Mouse (Mus musculus) gastrocnemius, postnatal 25 days (tissue): Measurements from ENCODE around the gene Csf1. TPM values are rescaled to one million over a fixed set of nuclear protein-coding genes. Genes with fewer than 3 reads are reported as not detected.
A peak's percentile ranks its signal among the peaks of the same experiment; 100 is the strongest.

Experiments used
- DNase-seq: peaks from one replicate; pipeline ENCODE4 v3.0.0; 2022
- total RNA-seq, 2 experiments: library from RNA; stranded (reverse); gene quantifications; 1 replicate in 1 of 2; 2 replicates in 1 of 2; pipeline ENCODE4 v1.2.3; 2021

Gene Csf1
- total RNA-seq, 2 experiments from 2014 or later, result 9.5 to 10.6 TPM

DNA sequence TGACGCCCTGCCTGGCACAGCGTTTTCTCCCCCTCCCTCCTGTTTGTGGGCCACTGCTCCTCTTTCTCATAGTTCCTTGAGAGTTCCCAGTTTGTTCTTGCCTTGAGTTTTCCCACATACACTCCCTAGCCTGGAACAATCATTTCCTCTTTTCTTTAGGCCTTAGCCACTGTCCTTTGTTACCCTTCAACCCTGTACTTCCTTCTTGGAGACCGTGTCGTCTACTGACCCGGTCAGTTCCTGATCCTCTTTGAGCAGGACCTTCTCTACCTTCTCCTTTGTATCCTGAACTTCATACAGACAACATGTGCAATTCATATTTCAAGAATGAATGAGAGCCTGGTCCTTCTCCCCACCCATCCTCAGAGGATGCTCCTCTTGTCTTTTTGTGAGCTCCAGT lies 21.0 kb upstream of the Csf1 start:
- DNase-seq, result no peak

DNA sequence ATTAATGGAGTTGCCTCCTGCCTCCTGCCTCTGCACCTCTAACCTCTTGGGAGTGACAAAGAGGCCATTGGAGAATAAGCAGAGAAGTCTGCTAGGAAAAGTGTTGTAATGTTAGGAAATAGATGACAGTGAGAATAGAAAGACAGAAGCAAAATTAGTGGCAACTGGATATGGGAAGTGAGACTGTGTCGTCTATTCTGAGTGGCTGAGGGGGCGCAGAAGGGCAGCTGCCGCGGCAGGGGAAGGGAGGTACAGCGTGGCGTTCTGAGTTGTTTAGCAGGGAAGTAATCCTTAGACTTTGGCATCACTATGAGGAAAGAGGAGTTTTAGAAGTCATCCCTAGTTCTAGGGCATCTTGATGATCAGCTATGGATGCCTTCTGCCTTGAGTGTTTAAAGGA lies 17.7 kb upstream of the Csf1 start:
- DNase-seq, result no peak

DNA sequence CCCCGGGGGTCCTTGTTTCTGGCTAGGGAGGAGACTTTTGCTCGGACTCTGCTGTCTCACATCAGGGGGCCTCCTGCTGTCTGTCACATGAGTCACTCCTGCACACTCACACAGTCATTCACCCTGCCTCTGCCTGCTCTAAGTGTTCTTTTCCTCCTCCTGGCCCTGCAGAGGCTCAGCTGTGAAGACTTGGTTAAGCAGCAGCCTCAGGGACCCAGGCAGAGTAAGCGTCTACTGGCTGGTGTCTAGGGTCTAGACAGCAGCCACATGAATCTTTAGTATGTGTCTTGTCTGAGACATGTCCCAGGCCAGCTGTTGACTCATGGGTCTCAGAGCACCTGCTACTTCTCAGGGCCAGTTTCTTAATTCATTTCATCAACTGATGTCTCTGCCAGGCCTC lies 16.0 kb upstream of the Csf1 start:
- DNase-seq, result peak; percentile 18

DNA sequence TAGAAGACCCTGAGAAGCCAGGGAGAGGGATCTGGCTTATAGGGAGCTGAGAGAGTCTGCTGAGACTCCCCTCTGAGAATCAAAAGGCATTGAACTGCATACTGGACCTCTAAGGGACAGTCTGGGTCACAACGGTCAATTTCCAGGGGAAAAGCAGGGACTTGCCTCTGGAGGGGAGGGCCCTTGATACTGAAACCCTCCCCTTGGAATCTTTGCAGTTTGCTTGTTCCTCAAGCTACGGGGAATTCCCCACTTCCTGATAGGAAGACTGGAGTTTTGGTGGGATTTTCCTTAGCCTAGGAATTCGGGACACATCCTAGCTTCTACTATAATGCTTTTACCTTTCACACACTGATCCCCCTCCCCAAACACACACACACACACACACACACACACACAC lies 15.5 kb upstream of the Csf1 start:
- no peak for DNase-seq

DNA sequence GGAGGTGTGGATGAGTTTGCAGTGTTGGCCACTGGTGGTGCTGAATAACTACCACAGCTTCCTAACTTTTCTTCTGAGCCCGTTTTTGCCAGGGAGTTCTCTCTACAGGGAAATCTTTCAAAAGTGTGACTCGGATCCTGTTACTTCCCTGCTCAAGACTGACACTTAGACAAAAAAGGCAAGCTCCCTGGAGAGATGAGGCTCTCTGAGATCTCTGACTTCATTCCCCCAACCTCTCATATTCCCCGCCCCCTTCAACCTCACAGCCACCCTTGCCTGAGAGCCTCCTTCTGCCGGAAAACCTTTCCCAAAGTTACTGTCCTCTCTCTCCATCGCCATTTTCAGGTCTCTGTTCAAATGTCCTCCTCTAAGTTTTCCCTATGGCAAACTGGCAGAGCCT lies 14.8 kb upstream of the Csf1 start:
- DNase-seq, result no peak

DNA sequence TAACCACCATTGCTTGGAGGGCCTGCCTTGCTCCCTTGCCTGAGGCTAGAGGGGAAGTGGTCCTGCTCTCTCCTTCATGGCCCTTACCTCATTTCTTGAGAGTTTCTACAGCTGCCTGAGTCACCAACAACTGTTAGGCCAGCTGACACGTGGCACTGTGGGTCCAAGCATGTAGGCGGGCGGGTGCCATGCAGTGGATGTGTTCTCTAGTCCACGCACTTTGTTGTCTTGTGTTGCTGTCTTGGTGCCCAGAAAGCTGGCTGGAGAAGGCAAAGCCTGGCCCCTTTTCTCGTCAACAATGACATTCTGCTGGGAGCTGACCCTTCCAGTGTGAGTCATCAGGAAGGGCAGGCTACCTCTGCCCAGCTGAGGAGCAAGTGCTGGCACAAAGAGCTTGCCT lies 12.6 kb upstream of the Csf1 start:
- DNase-seq, result no peak

DNA sequence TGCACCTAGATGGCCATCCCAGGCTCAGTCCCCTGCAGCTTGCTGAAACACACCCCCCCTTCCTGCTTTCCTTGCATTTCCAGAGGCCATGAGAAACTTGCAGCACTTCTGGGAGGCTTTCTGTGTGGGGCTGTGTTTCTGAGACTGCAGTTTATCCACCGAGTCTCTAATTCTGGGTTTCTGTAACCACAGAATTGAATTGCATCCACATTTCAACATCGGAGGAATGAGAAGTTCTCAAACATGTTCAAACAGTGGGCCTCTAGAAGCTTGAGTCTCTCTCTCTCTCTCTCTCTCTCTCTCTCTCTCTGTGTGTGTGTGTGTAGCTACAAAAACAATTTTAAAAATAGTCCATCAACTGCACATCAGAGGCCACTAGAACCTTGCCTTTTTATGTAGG lies 9.4 kb upstream of the Csf1 start:
- DNase-seq, result no peak

DNA sequence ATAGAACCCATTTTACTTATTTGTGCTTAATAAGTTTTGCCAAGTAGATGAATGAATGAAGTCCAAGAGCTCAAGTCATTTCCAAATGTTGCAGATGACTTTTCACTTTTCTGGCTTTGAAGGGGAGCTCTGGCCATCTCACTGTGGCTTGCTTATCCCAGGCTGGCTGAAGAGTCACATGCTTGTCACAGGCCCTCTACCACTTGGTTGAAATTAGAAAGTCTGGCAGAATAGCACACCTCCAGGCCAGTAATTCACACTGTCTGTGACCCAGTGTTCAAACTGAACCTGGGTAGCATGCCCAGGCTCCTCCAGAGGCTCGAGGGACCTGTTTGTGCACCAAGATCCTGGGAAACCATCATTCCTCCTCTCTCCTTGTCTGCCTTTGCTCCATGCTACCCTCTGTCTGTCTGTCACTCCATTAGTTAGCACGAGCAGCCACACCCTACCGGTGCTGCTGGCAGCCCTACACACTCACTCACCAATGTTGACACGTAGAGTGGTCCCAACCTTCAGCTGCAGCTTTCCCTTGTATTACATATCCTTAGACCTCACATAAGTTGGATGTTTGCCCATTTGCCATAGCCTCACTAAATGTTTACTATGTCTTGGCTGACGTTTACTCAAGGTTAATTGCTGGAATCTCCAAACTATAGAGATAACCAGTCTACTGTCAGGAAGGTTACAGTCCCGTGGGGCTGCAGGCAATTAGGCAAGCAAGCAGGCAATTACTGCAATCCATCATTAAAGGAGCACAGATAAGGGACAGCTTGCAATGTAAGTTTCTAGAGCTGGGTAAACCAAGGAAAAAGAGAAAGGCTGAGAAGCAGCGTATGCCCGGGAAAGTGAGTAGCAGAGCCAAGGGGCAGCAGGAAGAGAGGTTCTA lies 8.1 kb upstream of the Csf1 start:
- no peak for DNase-seq

DNA sequence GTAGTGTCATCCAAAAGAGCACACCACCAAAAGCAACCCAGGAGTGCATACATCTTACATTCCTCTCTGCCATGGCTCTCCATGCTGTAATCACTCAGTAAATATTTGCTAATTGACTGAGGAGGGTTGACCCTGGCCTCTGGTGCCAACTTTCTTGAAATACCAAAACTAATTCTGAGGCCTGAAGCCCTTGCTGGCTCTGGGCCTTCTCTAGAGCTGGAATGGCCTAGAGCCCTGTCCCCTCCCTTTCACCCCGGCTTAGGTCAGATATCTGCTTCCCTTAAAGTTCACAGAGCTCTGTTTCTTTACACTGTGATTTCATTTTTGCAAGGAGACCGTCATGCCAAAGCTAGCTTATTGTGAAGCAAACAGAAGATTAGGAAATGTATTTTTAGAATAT lies 6.5 kb upstream of the Csf1 start:
- DNase-seq, result no peak

DNA sequence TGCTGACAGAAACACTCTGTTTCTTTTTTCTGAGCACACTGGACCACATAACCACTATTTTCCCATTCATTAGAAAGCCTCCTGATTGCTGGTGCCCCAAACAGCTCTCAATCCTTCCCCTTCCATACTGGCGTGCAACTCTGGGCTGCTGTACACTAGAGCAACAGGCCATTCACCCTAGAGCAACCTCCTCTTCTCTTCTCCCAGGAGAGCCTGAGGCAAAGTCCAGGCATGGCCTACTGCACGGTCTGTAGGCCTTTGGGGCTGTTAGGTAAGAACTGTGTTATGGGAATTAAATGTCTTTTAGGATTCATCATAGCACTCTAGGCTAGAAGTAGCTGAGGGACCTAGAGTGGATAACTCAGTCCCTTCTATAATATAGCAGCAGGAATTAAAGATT lies 5.7 kb upstream of the Csf1 start:
- DNase-seq, result no peak

DNA sequence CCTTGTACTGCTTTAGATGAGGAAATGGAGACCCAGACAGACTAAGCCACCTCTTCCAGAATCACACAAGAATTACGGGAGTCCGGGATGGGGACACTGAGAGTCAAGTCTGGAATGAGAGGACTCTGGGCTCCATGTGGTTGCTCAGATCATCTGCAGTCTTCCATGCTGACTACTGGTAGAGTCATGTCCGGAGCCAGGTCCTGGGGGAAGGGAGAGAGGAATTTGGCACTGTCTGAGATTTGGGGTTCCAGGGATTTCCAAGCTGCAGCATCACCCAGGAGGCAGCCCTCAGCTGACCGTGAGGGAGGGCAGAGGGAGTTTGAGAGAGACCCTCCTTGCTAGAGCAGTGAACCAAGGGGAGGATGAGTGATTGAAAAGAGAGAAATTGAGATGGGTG lies 3.3 kb upstream of the Csf1 start:
- no peak for DNase-seq

DNA sequence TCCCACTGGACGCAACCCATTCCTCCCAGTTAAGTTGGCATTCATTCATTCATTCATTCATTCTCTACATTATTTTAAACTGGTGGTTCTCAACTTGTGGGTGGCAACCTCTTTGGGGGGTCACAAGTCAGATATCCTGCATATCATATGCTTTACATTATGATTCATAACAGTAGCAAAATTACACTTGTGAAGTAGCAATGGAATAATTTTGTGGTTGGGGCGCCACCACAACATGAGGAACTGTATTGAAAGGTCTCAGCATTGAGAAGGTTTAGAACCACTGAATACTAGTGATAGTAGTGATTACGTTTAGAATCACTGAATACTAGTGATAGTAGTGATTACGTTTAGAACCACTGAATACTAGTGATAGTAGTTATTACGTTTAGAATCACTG lies 1.2 kb upstream of the Csf1 start:
- DNase-seq, result no peak

DNA sequence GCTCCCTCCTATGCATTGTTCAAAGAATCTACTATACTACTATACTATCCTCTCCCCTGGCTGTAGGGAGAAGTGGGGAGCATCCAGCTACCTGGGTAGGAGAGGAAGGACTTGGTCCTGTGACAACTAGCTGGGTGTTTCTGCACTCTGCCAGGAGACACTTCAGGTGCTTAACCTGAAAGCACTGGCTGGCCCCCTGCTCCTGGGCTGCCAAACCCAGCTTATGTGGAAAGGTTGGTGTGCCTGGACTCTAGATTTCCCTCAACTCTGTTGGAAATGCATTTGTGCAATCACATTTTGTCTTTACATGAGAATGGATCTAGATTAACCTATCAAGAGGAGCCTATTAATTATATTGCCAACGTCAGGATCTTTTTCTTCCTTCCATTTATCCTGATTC lies 502 bp upstream of the Csf1 start:
- no peak for DNase-seq

DNA sequence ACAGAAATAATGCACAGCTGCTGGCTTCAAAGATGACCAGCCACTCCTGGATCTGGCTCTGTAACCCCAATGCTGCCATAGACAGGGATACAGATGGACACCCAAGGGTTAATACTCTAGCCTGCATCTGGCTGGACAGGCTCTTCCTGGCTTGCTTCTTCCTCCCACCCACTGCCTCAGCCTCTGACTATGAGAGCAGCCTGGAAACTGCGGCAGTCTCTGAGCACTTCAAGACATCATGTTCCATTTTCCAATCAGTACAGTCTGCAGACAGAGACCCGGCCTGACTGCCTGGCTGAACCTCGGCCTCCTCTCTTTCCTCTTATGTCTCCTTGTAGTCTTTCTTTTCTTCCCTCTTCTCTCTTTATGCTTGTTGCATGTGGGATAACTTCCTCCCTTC lies 1.6 kb downstream of the Csf1 start:
- peak; percentile 50 for DNase-seq

DNA sequence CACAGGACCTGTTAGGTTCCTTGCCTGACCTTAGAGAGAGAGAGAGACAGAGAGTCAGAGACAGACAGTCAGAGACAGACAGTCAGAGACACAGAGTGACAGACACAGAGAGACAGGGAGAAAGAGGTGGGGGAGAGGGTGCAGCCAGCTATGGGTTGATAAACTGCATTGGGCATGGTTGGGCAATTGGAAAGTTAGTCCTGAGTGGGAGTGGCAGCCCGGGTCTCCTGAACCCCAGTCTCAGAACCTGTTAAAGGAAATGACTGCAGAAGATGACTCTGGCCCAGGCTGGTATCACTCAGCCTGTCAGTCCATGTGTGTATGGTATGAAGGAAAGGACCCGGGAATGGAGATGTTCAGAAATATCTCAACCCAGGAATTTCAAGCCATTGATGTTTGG lies 2.1 kb downstream of the Csf1 start:
- no peak for DNase-seq

DNA sequence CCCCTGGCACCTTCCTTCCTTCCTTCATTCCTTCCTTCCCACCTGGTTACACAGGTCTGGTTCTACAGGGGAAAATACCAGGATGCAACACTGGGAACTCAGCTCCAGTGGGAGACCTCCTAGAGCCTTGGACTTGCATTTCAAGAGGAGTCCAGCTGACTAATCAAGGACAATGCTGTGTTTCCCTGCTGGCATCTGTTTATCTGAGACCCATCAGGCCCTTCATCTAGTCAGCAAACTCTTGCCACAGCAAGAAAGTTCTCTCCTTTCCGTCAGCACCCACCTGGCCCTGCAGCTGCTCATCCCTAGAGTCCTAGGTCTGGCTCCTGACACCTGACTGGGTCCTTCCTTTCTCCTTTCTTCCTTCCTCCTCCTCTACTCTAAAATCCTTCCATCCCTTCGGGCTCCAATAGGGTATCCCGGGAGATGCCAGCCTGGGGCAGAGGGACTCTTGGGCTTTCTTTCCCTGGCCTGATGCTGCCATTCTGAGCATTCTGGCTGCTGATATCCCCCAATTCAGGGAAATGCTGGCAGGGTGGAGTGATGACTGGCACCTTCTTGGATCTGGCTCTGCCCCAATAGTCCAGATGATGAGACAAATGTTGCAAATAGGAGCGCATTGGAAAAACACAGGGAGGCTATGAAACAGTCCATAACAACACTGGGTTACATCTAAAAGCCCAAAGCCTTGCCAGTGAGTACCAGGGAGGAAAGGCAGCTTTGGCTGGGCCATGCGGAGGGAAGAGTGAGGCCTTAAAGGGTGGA lies 2.7 kb downstream of the Csf1 start:
- DNase-seq, result no peak

DNA sequence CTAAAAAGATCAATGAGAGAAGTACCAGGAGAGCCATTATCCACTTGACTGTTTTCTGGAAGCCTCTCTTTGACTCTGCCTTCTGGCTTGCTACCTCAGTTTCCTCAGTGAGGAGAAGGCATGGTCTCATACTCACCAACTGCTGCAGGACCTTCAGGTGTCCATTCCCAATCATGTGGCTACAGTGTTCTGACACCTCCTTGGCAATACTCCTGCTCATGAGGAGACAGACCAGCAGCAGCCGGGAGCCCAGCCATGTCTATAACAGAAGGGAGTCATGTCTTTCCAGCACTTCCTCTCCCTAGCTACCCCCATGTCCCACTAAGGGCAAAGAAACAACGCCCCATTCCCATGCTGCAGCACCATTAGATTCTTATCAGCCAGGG lies 3.8 kb downstream of the Csf1 start:
- DNase-seq, result no peak

DNA sequence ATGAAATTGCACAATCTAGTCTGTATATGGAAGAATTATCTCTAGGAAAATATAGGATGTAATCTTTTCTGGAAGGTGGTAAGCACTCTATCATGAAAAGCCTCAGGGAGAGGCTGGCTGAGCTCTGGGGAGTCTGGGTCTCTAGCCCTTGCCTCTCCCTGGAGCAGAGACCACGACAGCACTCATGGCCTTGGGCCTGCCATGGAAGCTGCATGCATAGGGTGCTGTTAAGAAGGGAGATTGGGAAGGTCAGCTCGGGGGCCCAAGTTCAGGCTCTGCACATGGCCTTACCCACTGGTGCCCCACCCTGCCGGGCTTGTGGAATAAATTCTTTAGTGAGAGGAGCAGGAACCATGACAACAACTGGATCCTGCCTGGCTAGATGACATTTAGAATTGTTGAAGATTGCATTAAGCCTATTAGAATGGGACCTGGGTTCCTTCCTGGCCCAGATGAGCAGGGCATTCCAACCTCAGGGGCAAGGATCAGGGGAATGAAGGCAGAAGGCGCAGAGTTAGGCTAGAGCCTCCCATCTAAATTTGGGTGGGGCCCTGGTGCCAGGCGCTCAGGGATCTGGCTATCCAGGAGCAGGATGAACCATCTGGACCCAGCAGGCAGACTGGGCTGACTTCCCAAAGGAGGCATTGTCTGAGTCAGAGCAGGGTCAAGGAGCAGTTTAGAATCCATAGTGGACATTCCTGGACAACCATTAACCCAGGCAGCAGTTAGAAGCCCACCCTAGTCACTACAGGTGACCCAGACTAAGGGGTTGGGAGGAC lies 4.4 kb downstream of the Csf1 start:
- no peak for DNase-seq

DNA sequence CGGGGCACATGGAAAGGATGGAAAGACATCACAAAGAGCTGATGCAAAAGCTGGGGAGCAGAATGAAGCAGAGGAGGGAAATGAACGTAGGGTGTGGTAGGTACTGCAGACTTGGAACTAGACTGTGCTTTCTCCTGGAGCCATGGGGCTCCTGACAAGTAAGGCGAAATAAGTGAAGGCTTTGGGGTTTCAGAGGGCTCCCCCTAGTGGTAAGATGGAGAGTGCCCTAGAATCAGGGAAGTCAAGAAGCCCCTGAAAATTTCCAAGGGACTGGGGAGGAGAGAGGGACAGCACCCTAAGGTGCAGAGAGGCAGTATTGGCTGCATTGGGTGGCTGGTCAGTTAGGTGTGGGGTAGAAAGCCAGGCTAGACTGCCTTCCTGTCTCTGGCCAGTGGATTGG lies 5.6 kb downstream of the Csf1 start:
- DNase-seq, result no peak

DNA sequence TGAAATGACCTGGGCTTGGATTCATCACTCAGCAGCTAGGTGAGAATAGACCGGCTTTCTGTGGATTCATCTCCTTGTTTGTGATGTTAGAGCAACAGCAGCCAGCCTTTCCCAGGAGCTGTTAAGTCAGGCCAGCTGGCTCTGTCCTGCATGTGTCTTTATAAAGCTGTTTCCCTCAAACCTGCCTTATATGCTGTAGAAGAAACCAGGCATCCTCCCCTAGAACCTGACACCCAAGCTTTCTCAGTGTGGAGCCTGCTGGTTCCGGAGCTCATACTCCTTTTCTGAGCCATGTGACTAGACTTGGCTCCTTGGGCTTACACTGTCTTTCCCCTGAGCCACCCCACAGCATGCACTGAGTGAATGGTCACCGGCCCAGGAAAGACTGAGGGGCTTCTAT lies 8.7 kb downstream of the Csf1 start:
- DNase-seq, result no peak

DNA sequence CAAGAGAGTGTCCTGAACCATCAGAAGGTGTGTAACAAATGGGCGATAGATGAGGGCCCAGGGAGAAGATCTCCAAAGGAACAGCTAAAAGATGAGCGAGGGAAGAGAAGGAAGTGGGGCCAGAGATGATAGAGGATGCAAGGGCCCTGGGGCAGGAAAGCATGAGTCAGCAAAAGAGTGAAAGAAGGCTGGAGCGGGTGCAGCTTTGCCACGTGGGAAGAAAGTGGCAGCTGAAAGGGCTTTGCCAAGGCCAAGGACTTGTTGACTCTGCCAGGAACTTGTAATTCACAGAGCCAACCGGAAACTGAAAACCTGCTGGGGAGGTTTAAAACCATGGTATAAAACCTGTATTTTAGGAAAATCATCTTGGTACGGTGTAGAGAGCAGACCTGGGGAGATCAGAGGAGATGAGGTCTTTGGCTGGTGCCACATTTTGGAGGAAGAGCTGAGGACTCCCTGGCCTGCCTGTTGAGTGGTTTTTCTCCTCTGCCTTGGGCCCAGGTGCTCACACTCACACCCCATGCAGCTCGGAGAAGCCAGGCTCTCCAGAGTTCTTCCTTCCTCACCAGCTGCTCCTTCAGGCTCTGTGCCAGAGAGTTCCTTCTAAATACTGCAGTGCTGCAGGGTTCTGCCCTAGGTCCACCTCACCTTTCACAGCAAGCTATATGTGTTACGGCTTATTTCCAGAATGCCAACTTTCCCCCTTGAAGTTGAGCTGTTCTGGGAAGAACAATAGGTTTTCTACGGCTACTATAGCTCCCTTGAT lies 9.3 kb downstream of the Csf1 start:
- no peak for DNase-seq

DNA sequence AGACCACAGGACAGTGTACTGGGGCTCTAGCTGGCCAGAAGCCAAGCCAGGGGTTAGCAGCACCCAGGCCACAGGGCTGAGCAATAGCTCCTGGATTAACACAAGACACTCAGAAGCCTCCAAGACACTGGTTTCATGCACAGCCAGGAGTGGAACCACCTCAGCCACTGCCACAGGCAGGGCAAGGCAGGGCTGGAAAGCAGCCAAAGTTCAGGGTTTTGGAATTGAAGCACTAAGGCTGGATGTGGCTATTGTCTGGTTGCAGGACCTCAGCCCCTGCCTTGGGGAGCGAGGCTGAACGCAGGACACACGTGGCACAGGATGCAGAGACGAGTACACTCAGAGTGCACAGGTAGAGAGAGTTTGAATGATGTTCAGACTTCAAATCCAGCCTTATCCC lies 10.8 kb downstream of the Csf1 start:
- no peak for DNase-seq
